Mouse (Mus musculus) embryonic fibroblast, embryonic 13.5 days (primary cell): ENCODE measurements at regions not wholly inside any gene's neighbourhood (a gene's known extent, or its start where the extent isn't known, plus 50 kb on each side); places are given as distances from the start of the nearest gene placed in this dataset.

Source experiments
- CTCF ChIP-seq: IDR thresholded peaks from 2 replicates; pipeline ENCODE4 v1.5.1; 2011; ENCODE audit warnings: mild to moderate bottlenecking, control low read depth, low read length, moderate library complexity, borderline replicate concordance; ENCODE audit not compliant: insufficient read depth
- POLR2A ChIP-seq: IDR thresholded peaks from 2 replicates; pipeline ENCODE4 v1.6.1; 2011; ENCODE audit warnings: low read depth, mild to moderate bottlenecking, control low read depth, low read length, moderate library complexity

- TF ChIP-seq CTCF = no peak
- no peak for TF ChIP-seq POLR2A
These were observed 328.9 kb upstream of the Adamts9 start for GRCm38 (mm10) chr6:93272206-93272605.
